Mouse (Mus musculus) cortical plate, adult 2 months (tissue): ENCODE measurements at regions not wholly inside any gene's neighbourhood (a gene's known extent, or its start where the extent isn't known, plus 50 kb on each side); places are given as distances from the start of the nearest gene placed in this dataset.

Source experiments
- H3K27ac ChIP-seq: fragments of 200-500 bp; 2 replicates; pipeline ENCODE4 v1.5.1; 2012; ENCODE audit warnings: low read length, control low read depth, inconsistent platforms; ENCODE audit not compliant: insufficient read depth
- H3K4me1 ChIP-seq: fragments of 200-500 bp; 2 replicates; pipeline ENCODE4 v1.6.1; 2011; ENCODE audit warnings: low read length; ENCODE audit not compliant: control insufficient read depth, insufficient read depth
- H3K4me3 ChIP-seq: fragments of 200-500 bp; 2 replicates; pipeline ENCODE4 v1.5.1; 2011; ENCODE audit warnings: mild to moderate bottlenecking, low read length, control low read depth; ENCODE audit not compliant: insufficient read depth
- CTCF ChIP-seq: fragments of 200-500 bp; IDR thresholded peaks from 2 replicates; pipeline ENCODE4 v1.5.1; 2011; ENCODE audit warnings: mild to moderate bottlenecking, control low read depth, low read length; ENCODE audit not compliant: insufficient read depth; ENCODE audit errors: extremely low read depth
- POLR2A ChIP-seq: fragments of 200-500 bp; IDR thresholded peaks from 2 replicates; pipeline ENCODE4 v1.6.1; 2011; ENCODE audit warnings: mild to moderate bottlenecking, low read length, control low read depth; ENCODE audit not compliant: insufficient read depth; ENCODE audit errors: extremely low read depth

- TF ChIP-seq CTCF (no peak), POLR2A (no peak)
- no peak overlapping the region for H3K27ac ChIP-seq
Observed at GRCm38 (mm10) chr3:52731941-52732340, 285.1 kb downstream of the Cog6 start.

GRCm38 (mm10) chr3:52731491-52731890 is 285.5 kb downstream of the Cog6 start:
- H3K4me3 ChIP-seq, result no peak overlapping the region
- no peak overlapping the region for H3K27ac ChIP-seq
- TF ChIP-seq POLR2A (no peak), CTCF (no peak)
- H3K4me1 ChIP-seq, result no peaks in the 10 kb centered on the region

More at GRCm38 (mm10) chr3:52731941-52732340, 285.1 kb downstream of the Cog6 start:
- Histone ChIP-seq H3K4me3 (no peak overlapping the region), H3K4me1 (no peaks in the 10 kb centered on the region)

GRCm38 (mm10) chr3:52729731-52730130 is 287.3 kb downstream of the Cog6 start:
- H3K4me3 ChIP-seq, result no peak overlapping the region
- TF ChIP-seq CTCF (no peak), POLR2A (no peak)
- no peak overlapping the region for H3K27ac ChIP-seq
- H3K4me1 ChIP-seq, result no peaks in the 10 kb centered on the region

- no peak overlapping the region for H3K27ac ChIP-seq
- H3K4me3 ChIP-seq, result no peak overlapping the region
- no peak for TF ChIP-seq POLR2A
- TF ChIP-seq CTCF, result no peak
- no peaks in the 10 kb centered on the region for H3K4me1 ChIP-seq
Observed at GRCm38 (mm10) chr3:52728860-52729259, 288.2 kb downstream of the Cog6 start.

GRCm38 (mm10) chr3:52728426-52728825 is 288.6 kb downstream of the Cog6 start:
- TF ChIP-seq POLR2A (no peak), CTCF (no peak)
- H3K4me3 ChIP-seq, result no peak overlapping the region

GRCm38 (mm10) chr3:52724354-52724753 is 292.7 kb downstream of the Cog6 start:
- Histone ChIP-seq H3K4me1 (no peaks in the 10 kb centered on the region), H3K4me3 (no peak overlapping the region), H3K27ac (no peak overlapping the region)
- TF ChIP-seq POLR2A, result no peak
- no peak for TF ChIP-seq CTCF

More at GRCm38 (mm10) chr3:52728426-52728825, 288.6 kb downstream of the Cog6 start:
- Histone ChIP-seq H3K27ac (no peak overlapping the region), H3K4me1 (no peaks in the 10 kb centered on the region)

- no peak overlapping the region for H3K4me3 ChIP-seq
- H3K4me1 ChIP-seq, result no peaks in the 10 kb centered on the region
- H3K27ac ChIP-seq, result no peak overlapping the region
- TF ChIP-seq CTCF, result no peak
- no peak for TF ChIP-seq POLR2A
Observed at GRCm38 (mm10) chr3:52722946-52723345, 294.1 kb downstream of the Cog6 start.

GRCm38 (mm10) chr3:52719181-52719580 is 297.9 kb downstream of the Cog6 start:
- Histone ChIP-seq H3K4me3 (no peak overlapping the region), H3K27ac (no peak overlapping the region), H3K4me1 (no peaks in the 10 kb centered on the region)
- TF ChIP-seq CTCF (no peak), POLR2A (no peak)

GRCm38 (mm10) chr3:52717324-52717723 is 299.7 kb downstream of the Cog6 start:
- no peak for TF ChIP-seq CTCF
- TF ChIP-seq POLR2A, result no peak
- H3K4me1 ChIP-seq, result no peaks in the 10 kb centered on the region
- H3K4me3 ChIP-seq, result no peak overlapping the region
- H3K27ac ChIP-seq, result no peak overlapping the region

- TF ChIP-seq CTCF (no peak), POLR2A (no peak)
- H3K4me1 ChIP-seq, result no peaks in the 10 kb centered on the region
- H3K27ac ChIP-seq, result no peak overlapping the region
- H3K4me3 ChIP-seq, result no peak overlapping the region
Observed at GRCm38 (mm10) chr3:52712151-52712550, 304.9 kb downstream of the Cog6 start.

GRCm38 (mm10) chr3:52711133-52711532 is 305.9 kb downstream of the Cog6 start:
- Histone ChIP-seq H3K4me3 (no peak overlapping the region), H3K27ac (no peak overlapping the region), H3K4me1 (peaks cover 2% of the 10 kb centered on the region; the same call in 1 of the 2 replicates)
- no peak for TF ChIP-seq CTCF
- no peak for TF ChIP-seq POLR2A
